Mouse (Mus musculus) lung, postnatal 0 days (tissue): ENCODE results near the gene Tcf3. TPM values are rescaled to one million over a fixed set of nuclear protein-coding genes. Genes with fewer than 3 reads are reported as not detected.

Experiments used
- ATAC-seq: fragments of 200-750 bp; cut with Nextera tagmentation; 2 replicates; pipeline ENCODE4 v1.8.0; 2017; ENCODE audit warnings: moderate library complexity
- DNase-seq: peaks from one replicate; pipeline ENCODE4 v3.0.0-alpha.2; 2016; ENCODE audit warnings: low spot score
- H3K27ac ChIP-seq: fragments of 300-500 bp; sonication (generic); 2 replicates; pipeline ENCODE4 v1.5.1; 2014; ENCODE audit warnings: antibody characterized with exemption, mild to moderate bottlenecking, low read length, mixed read lengths
- H3K27me3 ChIP-seq: fragments of 300-500 bp; sonication (generic); replicated peaks from 2 replicates; pipeline ENCODE4 v1.6.1; 2014; ENCODE audit warnings: low read length, mixed read lengths; ENCODE audit not compliant: insufficient read depth
- H3K36me3 ChIP-seq: fragments of 300-500 bp; sonication (generic); 2 replicates; pipeline ENCODE4 v1.6.1; 2014; ENCODE audit warnings: low read length, mixed read lengths; ENCODE audit not compliant: insufficient read depth
- H3K4me1 ChIP-seq: fragments of 300-500 bp; sonication (generic); 2 replicates; pipeline ENCODE4 v1.6.1; 2014; ENCODE audit warnings: antibody characterized with exemption, low read depth, low read length, mixed read lengths; ENCODE audit not compliant: insufficient read depth
- H3K4me2 ChIP-seq: fragments of 300-500 bp; sonication (generic); replicated peaks from 2 replicates; pipeline ENCODE4 v1.6.1; 2014; ENCODE audit warnings: low read depth, mild to moderate bottlenecking, low read length, moderate library complexity, mixed read lengths
- H3K4me3 ChIP-seq: fragments of 300-500 bp; sonication (generic); 2 replicates; pipeline ENCODE4 v1.5.1; 2014; ENCODE audit warnings: low read depth, low read length
- H3K9ac ChIP-seq: fragments of 300-500 bp; sonication (generic); replicated peaks from 2 replicates; pipeline ENCODE4 v1.6.1; 2014; ENCODE audit warnings: low read depth, mild to moderate bottlenecking
- H3K9me3 ChIP-seq: fragments of 300-500 bp; sonication (generic); 2 replicates; pipeline ENCODE4 v1.6.1; 2016; ENCODE audit warnings: low read length, mixed read lengths
- CTCF ChIP-seq: IDR thresholded peaks from 2 replicates; pipeline ENCODE4 v1.5.1; 2016; ENCODE audit warnings: antibody characterized with exemption, mild to moderate bottlenecking
- EP300 ChIP-seq: IDR thresholded peaks from 2 replicates; pipeline ENCODE4 v1.6.1; 2016; ENCODE audit warnings: antibody characterized with exemption, mild to moderate bottlenecking, control low read depth
- WGBS: fragments of 180-500 bp; shearing (Covaris S2); extraction: QIAGEN DNeasy Blood & Tissue Kit; methylation state at CpG from one replicate; pipeline ENCODE4 v1.1.7; 2014; 5-methylcytosine and 5-hydroxymethylcytosine counted together
- polyA plus RNA-seq: library from polyadenylated mRNA; unstranded; fragments of >200 nt; fragmentation: Nextera tagmentation; extraction: Ambion mirVana; gene quantifications from 2 replicates; pipeline ENCODE4 v1.2.1, GENCODE M21; 2015

Tcf3 gene
- polyA plus RNA-seq, 1 experiment from 2014 or later, result 34.7 TPM

DNA sequence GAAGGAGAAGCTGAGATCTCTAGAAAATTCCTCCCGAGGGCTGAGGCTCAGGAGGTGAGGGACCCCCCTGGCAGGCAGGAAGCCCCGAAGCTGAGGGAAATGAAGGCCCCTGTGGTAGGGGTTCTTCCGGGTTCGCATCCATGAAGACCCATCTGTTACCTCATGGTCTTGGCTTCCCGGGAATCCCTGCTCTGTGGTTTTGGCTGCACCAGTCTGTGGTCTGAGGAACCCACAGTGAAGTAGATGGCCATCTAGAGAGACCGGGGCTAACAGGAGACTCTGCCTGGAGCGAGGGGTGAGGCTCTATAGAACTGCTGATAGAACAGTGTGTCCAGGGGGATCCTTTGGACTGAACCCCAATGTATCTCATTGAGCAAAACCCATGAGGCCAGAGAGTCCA, 27.9 kb upstream of the Tcf3 start:
- Histone ChIP-seq H3K9ac (no peak overlapping the region), H3K9me3 (no peaks in the 10 kb centered on the region), H3K27me3 (no peaks in the 10 kb centered on the region), H3K4me2 (no peak overlapping the region), H3K36me3 (no peaks in the 10 kb centered on the region), H3K27ac (no peak overlapping the region), H3K4me1 (no peaks in the 10 kb centered on the region), H3K4me3 (no peak overlapping the region)
- DNase-seq (no peak), ATAC-seq (no peak)
- TF ChIP-seq CTCF (no peak), EP300 (no peak)
- 57% methylated on average over 7 of the region's 7 CpGs for WGBS

DNA sequence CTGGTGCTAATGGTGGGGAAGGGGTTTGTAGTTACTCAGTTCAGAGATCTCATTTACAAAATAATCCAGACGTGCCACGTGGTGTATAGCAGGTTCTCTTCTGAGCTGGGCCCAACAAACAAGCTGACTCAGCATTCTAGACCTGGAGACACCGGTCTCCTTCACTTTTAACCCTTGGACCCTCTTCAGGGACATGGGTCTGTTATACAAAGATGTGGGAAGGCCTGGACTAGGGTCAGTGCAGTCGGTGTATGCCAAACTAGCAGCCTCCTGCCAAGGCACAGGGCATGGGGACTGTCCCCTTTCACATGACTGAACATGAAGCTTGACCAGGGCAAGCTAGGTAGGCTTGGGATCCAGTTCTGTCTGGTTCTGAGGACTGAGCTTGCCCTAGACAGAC, 26.9 kb upstream of the Tcf3 start:
- H3K4me2 ChIP-seq, result no peak overlapping the region
- H3K36me3 ChIP-seq, result no peaks in the 10 kb centered on the region
- DNase-seq, result no peak
- no peaks in the 10 kb centered on the region for H3K4me1 ChIP-seq
- no peak for TF ChIP-seq CTCF
- TF ChIP-seq EP300, result no peak
- H3K9me3 ChIP-seq, result no peaks in the 10 kb centered on the region
- WGBS, result 57% methylated on average over 4 of the region's 4 CpGs
- ATAC-seq, result no peak
- H3K27ac ChIP-seq, result no peak overlapping the region
- no peak overlapping the region for H3K4me3 ChIP-seq
- no peak overlapping the region for H3K9ac ChIP-seq
- no peaks in the 10 kb centered on the region for H3K27me3 ChIP-seq

DNA sequence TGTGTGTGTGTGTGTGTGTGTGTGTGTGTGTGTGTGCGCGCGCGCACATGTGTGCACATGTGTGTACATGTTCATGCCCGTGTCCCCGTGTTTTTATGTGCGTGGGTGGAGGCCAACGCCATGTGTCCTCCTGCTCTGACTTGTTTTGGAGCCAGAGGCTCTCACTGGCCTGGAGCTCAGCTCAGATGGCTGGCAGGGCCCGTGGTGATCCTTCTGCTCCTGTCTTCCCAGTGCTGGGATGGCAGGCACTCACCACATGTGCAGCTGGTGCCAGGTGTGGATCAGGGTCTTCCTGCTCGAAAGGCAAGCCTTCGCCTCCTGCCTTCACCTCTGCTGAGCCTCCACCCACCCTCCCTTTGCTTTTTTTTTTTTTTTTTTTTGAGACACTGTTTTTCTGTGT, 26.2 kb upstream of the Tcf3 start:
- Histone ChIP-seq H3K27ac (no peak overlapping the region), H3K4me2 (no peak overlapping the region)
- 80% methylated on average over 7 of the region's 11 CpGs for WGBS

DNA sequence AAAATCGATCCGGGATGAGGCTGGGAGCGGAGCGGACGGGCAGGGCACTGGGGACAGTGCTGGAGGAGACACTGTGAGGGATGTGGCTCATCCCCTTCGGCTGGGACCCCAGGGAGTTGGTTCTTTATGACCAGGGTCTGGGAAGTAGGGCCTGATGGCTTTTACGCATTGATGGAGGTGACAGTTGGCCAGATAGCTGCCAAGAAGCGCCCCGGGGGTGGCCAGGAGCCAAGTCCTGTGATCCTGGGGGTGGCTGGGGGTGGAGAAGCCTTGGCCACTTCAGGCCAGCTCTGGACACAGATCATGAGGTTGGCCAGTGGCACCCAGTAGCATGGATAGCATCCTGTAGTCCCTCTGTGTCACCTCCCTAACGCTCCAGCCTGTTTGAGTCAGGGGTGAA, 25.8 kb upstream of the Tcf3 start:
- Histone ChIP-seq H3K36me3 (no peaks in the 10 kb centered on the region), H3K4me2 (no peak overlapping the region), H3K9ac (no peak overlapping the region), H3K9me3 (no peaks in the 10 kb centered on the region), H3K27ac (no peak overlapping the region), H3K27me3 (no peaks in the 10 kb centered on the region), H3K4me1 (no peaks in the 10 kb centered on the region), H3K4me3 (no peak overlapping the region)
- TF ChIP-seq EP300 (no peak), CTCF (no peak)
- WGBS, result 76% methylated on average over 10 of the region's 10 CpGs
- DNase-seq (no peak), ATAC-seq (no peak)

More for the DNA sequence above, 26.2 kb upstream of the Tcf3 start:
- Histone ChIP-seq H3K4me1 (no peaks in the 10 kb centered on the region), H3K36me3 (no peaks in the 10 kb centered on the region), H3K9me3 (no peaks in the 10 kb centered on the region), H3K9ac (no peak overlapping the region), H3K4me3 (no peak overlapping the region), H3K27me3 (no peaks in the 10 kb centered on the region)
- ATAC-seq, result no peak
- no peak for TF ChIP-seq CTCF
- TF ChIP-seq EP300, result no peak
- no peak for DNase-seq

DNA sequence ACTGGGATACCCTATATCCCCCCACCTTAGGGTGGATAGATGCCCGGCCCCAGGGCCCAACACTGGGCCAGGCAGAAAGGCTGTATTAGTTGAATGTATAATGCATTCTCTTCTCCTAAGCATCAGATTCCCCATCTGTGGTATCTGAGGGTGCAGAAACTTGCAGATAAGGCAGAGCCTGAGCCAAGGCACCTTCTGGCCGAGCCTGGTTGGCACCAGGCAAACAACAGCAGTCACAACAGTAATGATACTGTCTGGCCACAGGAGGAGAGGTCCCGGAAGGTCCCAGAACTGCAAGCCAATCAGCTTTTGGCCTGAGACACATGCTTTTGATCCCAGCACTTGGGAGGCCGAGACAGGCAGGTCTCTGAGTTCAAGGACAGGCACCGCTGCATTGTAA, 22.2 kb upstream of the Tcf3 start:
- Histone ChIP-seq H3K4me2 (no peak overlapping the region), H3K9me3 (no peaks in the 10 kb centered on the region), H3K9ac (no peak overlapping the region), H3K27ac (no peak overlapping the region), H3K4me3 (no peak overlapping the region), H3K36me3 (no peaks in the 10 kb centered on the region), H3K27me3 (no peaks in the 10 kb centered on the region), H3K4me1 (no peaks in the 10 kb centered on the region)
- no peak for DNase-seq
- ATAC-seq, result no peak
- WGBS, result 76% methylated on average over 5 of the region's 5 CpGs
- TF ChIP-seq CTCF (no peak), EP300 (no peak)

DNA sequence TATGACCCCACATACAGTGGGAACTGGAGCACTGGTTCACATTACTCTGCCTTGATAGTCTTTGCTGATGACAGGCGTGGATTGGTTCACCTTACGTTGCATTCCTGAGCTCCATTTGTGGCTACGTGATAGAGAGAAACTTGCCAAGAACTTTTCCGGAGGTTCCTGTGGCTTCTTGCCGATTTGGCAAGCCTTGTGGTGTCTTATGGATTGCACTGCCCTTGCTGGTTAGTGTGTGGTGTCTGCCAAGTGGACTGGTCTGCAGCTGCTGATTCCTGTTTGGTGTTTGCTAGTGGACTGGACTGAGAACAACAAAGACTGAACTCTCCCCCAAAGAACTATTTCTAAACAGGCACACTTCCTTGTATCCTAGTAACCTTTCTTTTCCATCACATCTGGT, 21.3 kb upstream of the Tcf3 start:
- ATAC-seq (no peak), DNase-seq (no peak)
- TF ChIP-seq EP300, result no peak
- no peak for TF ChIP-seq CTCF
- Histone ChIP-seq H3K4me1 (no peaks in the 10 kb centered on the region), H3K9me3 (no peaks in the 10 kb centered on the region), H3K36me3 (no peaks in the 10 kb centered on the region), H3K27ac (no peak overlapping the region), H3K4me2 (no peak overlapping the region), H3K9ac (no peak overlapping the region), H3K27me3 (no peaks in the 10 kb centered on the region), H3K4me3 (no peak overlapping the region)
- 73% methylated on average over 5 of the region's 5 CpGs for WGBS

DNA sequence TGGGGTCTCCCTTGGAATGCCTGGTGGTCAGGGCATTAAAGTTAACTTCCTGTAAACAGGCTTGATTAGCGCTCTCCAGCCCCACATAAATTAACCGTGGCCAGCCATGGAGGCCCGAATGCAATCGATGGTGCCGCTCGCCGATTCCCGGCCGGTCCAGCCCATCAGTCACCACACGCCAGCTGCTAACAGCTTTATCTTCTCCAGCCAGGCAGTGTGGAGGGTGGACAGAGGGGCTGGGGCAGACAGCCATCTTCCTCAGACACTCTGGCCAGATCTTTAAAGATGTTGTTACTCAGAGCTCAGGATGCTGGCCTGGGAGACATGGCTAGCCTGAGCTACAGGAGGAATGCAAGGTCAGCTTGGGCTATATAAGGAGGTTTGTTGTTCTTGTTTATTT, 20.2 kb upstream of the Tcf3 start:
- H3K4me2 ChIP-seq, result no peak overlapping the region
- H3K9ac ChIP-seq, result no peak overlapping the region
- WGBS, result 46% methylated on average over 10 of the region's 10 CpGs
- TF ChIP-seq EP300 (no peak), CTCF (no peak)
- H3K36me3 ChIP-seq, result no peaks in the 10 kb centered on the region
- no peaks in the 10 kb centered on the region for H3K27me3 ChIP-seq
- H3K27ac ChIP-seq, result no peak overlapping the region
- H3K9me3 ChIP-seq, result no peaks in the 10 kb centered on the region
- no peak overlapping the region for H3K4me3 ChIP-seq
- DNase-seq, result no peak
- H3K4me1 ChIP-seq, result no peaks in the 10 kb centered on the region
- ATAC-seq, result no peak
